Mouse (Mus musculus) limb, embryonic 11.5 days (tissue): ENCODE results near the gene Tnfrsf25. TPM values are rescaled to one million over a fixed set of nuclear protein-coding genes. Genes with fewer than 3 reads are reported as not detected.

Experiments
- ATAC-seq: fragments of 200-750 bp; cut with Nextera tagmentation; 2 replicates; pipeline ENCODE4 v1.8.0; 2017; ENCODE audit warnings: low read depth; ENCODE audit not compliant: insufficient number of reproducible peaks, low FRiP score, low TSS enrichment
- DNase-seq: peaks from one replicate; pipeline ENCODE4 v3.0.0-alpha.2; 2015; ENCODE audit warnings: low spot score
- H3K27ac ChIP-seq: fragments of 300-500 bp; sonication (generic); replicated peaks from 2 replicates; pipeline ENCODE4 v1.5.1; 2014; ENCODE audit warnings: low read depth, mild to moderate bottlenecking, low read length
- H3K27me3 ChIP-seq: fragments of 300-500 bp; sonication (generic); 2 replicates; pipeline ENCODE4 v1.6.1; 2014; ENCODE audit warnings: mild to moderate bottlenecking, low read length, mixed read lengths; ENCODE audit not compliant: control insufficient read depth, insufficient read depth
- H3K36me3 ChIP-seq: fragments of 300-500 bp; sonication (generic); 2 replicates; pipeline ENCODE4 v1.6.1; 2014; ENCODE audit warnings: mild to moderate bottlenecking, low read length, moderate library complexity, mixed read lengths; ENCODE audit not compliant: control insufficient read depth, insufficient read depth
- H3K4me1 ChIP-seq: fragments of 300-500 bp; sonication (generic); 2 replicates; pipeline ENCODE4 v1.6.1; 2014; ENCODE audit warnings: low read length, mixed read lengths; ENCODE audit not compliant: control insufficient read depth, insufficient read depth
- H3K4me2 ChIP-seq: fragments of 300-500 bp; sonication (generic); 2 replicates; pipeline ENCODE4 v1.6.1; 2014; ENCODE audit warnings: low read depth, mild to moderate bottlenecking, moderate library complexity; ENCODE audit not compliant: severe bottlenecking
- H3K4me3 ChIP-seq: fragments of 300-500 bp; sonication (generic); 2 replicates; pipeline ENCODE4 v1.5.1; 2014; ENCODE audit warnings: low read depth, low read length
- H3K9ac ChIP-seq: fragments of 300-500 bp; sonication (generic); 2 replicates; pipeline ENCODE4 v1.6.1; 2014; ENCODE audit warnings: mild to moderate bottlenecking, low read length
- H3K9me3 ChIP-seq: fragments of 300-500 bp; sonication (generic); 2 replicates; pipeline ENCODE4 v1.6.1; 2016; ENCODE audit warnings: low read length; ENCODE audit not compliant: control insufficient read depth
- WGBS: fragments of 180-500 bp; shearing (Covaris S2); extraction: QIAGEN DNeasy Blood & Tissue Kit; methylation state at CpG from one replicate; pipeline ENCODE4 v1.1.7; 2014; 5-methylcytosine and 5-hydroxymethylcytosine counted together
- polyA plus RNA-seq: library from polyadenylated mRNA; unstranded; fragments of >200 nt; fragmentation: Nextera tagmentation; extraction: Ambion mirVana; gene quantifications from 2 replicates; pipeline ENCODE4 v1.2.1, GENCODE M21; 2014

The Tnfrsf25 gene
- polyA plus RNA-seq, 1 experiment from 2014 or later, result 0.79 TPM

- Histone ChIP-seq H3K36me3 (no peaks in the 10 kb centered on the region), H3K27me3 (peaks cover 40% of the 10 kb centered on the region), H3K4me2 (no peak overlapping the region), H3K9ac (no peak overlapping the region), H3K4me1 (0 out of 2 replicates have a peak, but pooled peaks cover 4% of the 10 kb centered on the region), H3K27ac (no peak overlapping the region), H3K9me3 (no peaks in the 10 kb centered on the region), H3K4me3 (no peak overlapping the region)
- ATAC-seq, result no peak
- WGBS, result 72% methylated on average over 4 of the region's 4 CpGs
- DNase-seq, result no peak
These were observed 34.8 kb downstream of the Tnfrsf25 start for GRCm38 (mm10) chr4:152150546-152150945.

GRCm38 (mm10) chr4:152151451-152151965 is 35.8 kb downstream of the Tnfrsf25 start:
- Histone ChIP-seq H3K36me3 (no peaks in the 10 kb centered on the region), H3K4me2 (peak overlapping the region; percentile 69), H3K4me1 (0 out of 2 replicates have a peak, but pooled peaks cover 4% of the 10 kb centered on the region), H3K27me3 (peaks cover 40% of the 10 kb centered on the region), H3K9me3 (no peaks in the 10 kb centered on the region), H3K4me3 (peak overlapping the region; percentile 38), H3K27ac (no peak overlapping the region), H3K9ac (no peak overlapping the region)
- DNase-seq (no peak), ATAC-seq (no peak)
- WGBS, result 15% methylated on average over 7 of the region's 7 CpGs

GRCm38 (mm10) chr4:152151966-152152544 is 36.3 kb downstream of the Tnfrsf25 start, which contains the start of gene Espn:
Gene Espn, minus strand, starts transcription at chr4:152152371.
- H3K36me3 ChIP-seq, result no peaks in the 10 kb centered on the region
- H3K4me1 ChIP-seq, result 0 out of 2 replicates have a peak, but pooled peaks cover 4% of the 10 kb centered on the region
- H3K27ac ChIP-seq, result no peak within 1 kb of the TSS
- peaks cover 40% of the 10 kb centered on the region for H3K27me3 ChIP-seq
- no peak within 1 kb of the TSS; the same call in 1 of the 2 replicates for H3K9ac ChIP-seq
- peak within 1 kb of the TSS; percentile 69 for H3K4me2 ChIP-seq
- no peaks in the 10 kb centered on the region for H3K9me3 ChIP-seq
- peak within 1 kb of the TSS; percentile 38 for H3K4me3 ChIP-seq
- WGBS, result 1% methylated on average over 53 of the region's 57 CpGs
- peak; percentile 78 for ATAC-seq
- peak; percentile 82 for DNase-seq

GRCm38 (mm10) chr4:152153771-152154177 is 38.0 kb downstream of the Tnfrsf25 start:
- 4% methylated on average over 23 of the region's 23 CpGs for WGBS
- no peaks in the 10 kb centered on the region for H3K36me3 ChIP-seq
- H3K4me3 ChIP-seq, result no peak overlapping the region
- H3K4me2 ChIP-seq, result peak overlapping the region; percentile 3; the same call in 1 of the 2 replicates
- H3K27me3 ChIP-seq, result peaks cover 55% of the 10 kb centered on the region
- peak; percentile 92 for DNase-seq
- H3K4me1 ChIP-seq, result peaks cover 9% of the 10 kb centered on the region; the same call in 1 of the 2 replicates
- no peaks in the 10 kb centered on the region for H3K9me3 ChIP-seq
- no peak overlapping the region for H3K27ac ChIP-seq
- H3K9ac ChIP-seq, result no peak overlapping the region
- no peak for ATAC-seq

- H3K9ac ChIP-seq, result no peak overlapping the region
- H3K27ac ChIP-seq, result no peak overlapping the region
- no peak for ATAC-seq
- H3K27me3 ChIP-seq, result peaks cover 65% of the 10 kb centered on the region
- H3K4me3 ChIP-seq, result no peak overlapping the region
- H3K36me3 ChIP-seq, result no peaks in the 10 kb centered on the region
- no peak for DNase-seq
- no peaks in the 10 kb centered on the region for H3K9me3 ChIP-seq
- H3K4me1 ChIP-seq, result peaks cover 9% of the 10 kb centered on the region; the same call in 1 of the 2 replicates
- H3K4me2 ChIP-seq, result no peak overlapping the region
- 64% methylated on average over 4 of the region's 4 CpGs for WGBS
These were observed 39.3 kb downstream of the Tnfrsf25 start for GRCm38 (mm10) chr4:152155019-152155418.

- peak; percentile 70 for DNase-seq
- WGBS, result 13% methylated on average over 21 of the region's 21 CpGs
- H3K4me3 ChIP-seq, result no peak overlapping the region
- no peak overlapping the region; the same call in 1 of the 2 replicates for H3K4me2 ChIP-seq
- H3K4me1 ChIP-seq, result peaks cover 5% of the 10 kb centered on the region; the same call in 1 of the 2 replicates
- no peaks in the 10 kb centered on the region for H3K9me3 ChIP-seq
- no peak for ATAC-seq
- no peaks in the 10 kb centered on the region for H3K36me3 ChIP-seq
- H3K27me3 ChIP-seq, result peaks cover 58% of the 10 kb centered on the region
- no peak overlapping the region for H3K9ac ChIP-seq
- no peak overlapping the region for H3K27ac ChIP-seq
These were observed 42.2 kb downstream of the Tnfrsf25 start for GRCm38 (mm10) chr4:152157779-152158584.

- no peak for ATAC-seq
- Histone ChIP-seq H3K27me3 (peaks cover 51% of the 10 kb centered on the region), H3K4me3 (no peak within 1 kb of the TSS), H3K36me3 (no peaks in the 10 kb centered on the region), H3K9ac (no peak within 1 kb of the TSS), H3K4me2 (no peak within 1 kb of the TSS; the same call in 1 of the 2 replicates), H3K9me3 (no peaks in the 10 kb centered on the region), H3K4me1 (peaks cover 5% of the 10 kb centered on the region; the same call in 1 of the 2 replicates), H3K27ac (no peak within 1 kb of the TSS)
- no peak for DNase-seq
- 5% methylated on average over 35 of the region's 35 CpGs for WGBS
These were observed 43.0 kb downstream of the Tnfrsf25 start, which contains the start of gene Hes2 for GRCm38 (mm10) chr4:152158585-152159284. Gene Hes2, plus strand, starts transcription at chr4:152158867.

GRCm38 (mm10) chr4:152159285-152159678 is 43.5 kb downstream of the Tnfrsf25 start:
- no peaks in the 10 kb centered on the region for H3K36me3 ChIP-seq
- H3K4me3 ChIP-seq, result no peak overlapping the region
- peaks cover 5% of the 10 kb centered on the region; the same call in 1 of the 2 replicates for H3K4me1 ChIP-seq
- ATAC-seq (no peak), DNase-seq (no peak)
- H3K9me3 ChIP-seq, result no peaks in the 10 kb centered on the region
- 3% methylated on average over 19 of the region's 19 CpGs for WGBS
- H3K4me2 ChIP-seq, result no peak overlapping the region
- peaks cover 51% of the 10 kb centered on the region for H3K27me3 ChIP-seq
- H3K27ac ChIP-seq, result no peak overlapping the region
- no peak overlapping the region for H3K9ac ChIP-seq
